Mouse (Mus musculus): ENCODE data around the gene Izumo4. TPM values are rescaled to one million over a fixed set of nuclear protein-coding genes. Genes with fewer than 3 reads are reported as not detected.

Izumo4 gene
- 36.8 and 39.5 TPM in 2 replicates for polyA plus RNA-seq (2012; rRNA removed)

GRCm38 (mm10) chr10:80701721-80702535 is at the start of gene Izumo4, which contains the start of gene Mob3a:
TSS of gene Izumo4 (plus strand) at chr10:80702184.
TSS of gene Mob3a (minus strand) at chr10:80701977.
- WGBS, result under 1% methylated on average over 58 of the region's 59 CpGs
- H3K4me1 ChIP-seq (ENCODE audit: control insufficient read depth, insufficient read depth, low read length), result peaks cover 9% of the 10 kb centered on the region; the same call in 1 of the 2 replicates
- peak within 1 kb of the TSS; percentile 68; the same call in 1 of the 2 replicates for H3K27ac ChIP-seq (ENCODE audit: insufficient read depth, low read depth, low read length)
- peak; percentile 100 for DNase-seq
- H3K27me3 ChIP-seq (replicated peaks; ENCODE audit: control insufficient read depth, insufficient read depth, low read length), result no peaks in the 10 kb centered on the region
- no peaks in the 10 kb centered on the region for H3K36me3 ChIP-seq (ENCODE audit: control insufficient read depth, insufficient read depth, low read length)
- peak within 1 kb of the TSS; percentile 68 for H3K4me3 ChIP-seq (ENCODE audit: insufficient read depth, low read depth, low read length)
- no peak for TF ChIP-seq CTCF (conservative IDR thresholded peaks at IDR 0.05; ENCODE audit: insufficient read depth, insufficient read length, low read depth, low read length)
- TF ChIP-seq POLR2A (IDR thresholded peaks at IDR 0.05; ENCODE audit: low read depth, low read length), result no peak

GRCm38 (mm10) chr10:80653156-80653720 is 48.7 kb upstream of the Izumo4 start:
- Histone ChIP-seq H3K4me1 (ENCODE audit: control insufficient read depth, insufficient read depth, low read length) (peaks cover 26% of the 10 kb centered on the region), H3K27me3 (replicated peaks; ENCODE audit: control insufficient read depth, insufficient read depth, low read length) (no peaks in the 10 kb centered on the region), H3K27ac (ENCODE audit: insufficient read depth, low read depth, low read length) (no peak overlapping the region), H3K36me3 (ENCODE audit: control insufficient read depth, insufficient read depth, low read length) (no peaks in the 10 kb centered on the region), H3K4me3 (ENCODE audit: insufficient read depth, low read depth, low read length) (no peak overlapping the region)
- TF ChIP-seq CTCF (conservative IDR thresholded peaks at IDR 0.05; ENCODE audit: insufficient read depth, insufficient read length, low read depth, low read length) (no peak), POLR2A (IDR thresholded peaks at IDR 0.05; ENCODE audit: low read depth, low read length) (no peak)
- DNase-seq, result no peak
- 75% methylated on average over 6 of the region's 6 CpGs for WGBS

GRCm38 (mm10) chr10:80654866-80655265 is 47.1 kb upstream of the Izumo4 start:
- Histone ChIP-seq H3K4me3 (ENCODE audit: insufficient read depth, low read depth, low read length) (no peak overlapping the region), H3K36me3 (ENCODE audit: control insufficient read depth, insufficient read depth, low read length) (no peaks in the 10 kb centered on the region), H3K27ac (ENCODE audit: insufficient read depth, low read depth, low read length) (no peak overlapping the region), H3K27me3 (replicated peaks; ENCODE audit: control insufficient read depth, insufficient read depth, low read length) (no peaks in the 10 kb centered on the region), H3K4me1 (ENCODE audit: control insufficient read depth, insufficient read depth, low read length) (peaks cover 35% of the 10 kb centered on the region)
- DNase-seq, result no peak
- WGBS, result 47% methylated on average over 6 of the region's 6 CpGs
- TF ChIP-seq POLR2A (IDR thresholded peaks at IDR 0.05; ENCODE audit: low read depth, low read length), result no peak
- TF ChIP-seq CTCF (conservative IDR thresholded peaks at IDR 0.05; ENCODE audit: insufficient read depth, insufficient read length, low read depth, low read length), result no peak

GRCm38 (mm10) chr10:80655406-80656129 is 46.4 kb upstream of the Izumo4 start:
- no peak for DNase-seq
- TF ChIP-seq POLR2A (IDR thresholded peaks at IDR 0.05; ENCODE audit: low read depth, low read length) (no peak), CTCF (conservative IDR thresholded peaks at IDR 0.05; ENCODE audit: insufficient read depth, insufficient read length, low read depth, low read length) (no peak)
- Histone ChIP-seq H3K27me3 (replicated peaks; ENCODE audit: control insufficient read depth, insufficient read depth, low read length) (no peaks in the 10 kb centered on the region), H3K4me1 (ENCODE audit: control insufficient read depth, insufficient read depth, low read length) (peaks cover 35% of the 10 kb centered on the region), H3K36me3 (ENCODE audit: control insufficient read depth, insufficient read depth, low read length) (no peaks in the 10 kb centered on the region), H3K27ac (ENCODE audit: insufficient read depth, low read depth, low read length) (no peak overlapping the region), H3K4me3 (ENCODE audit: insufficient read depth, low read depth, low read length) (peak overlapping the region; percentile 88)
- 3% methylated on average over 12 of the region's 12 CpGs for WGBS

- 1% methylated on average over 72 of the region's 72 CpGs for WGBS
- Histone ChIP-seq H3K4me3 (ENCODE audit: insufficient read depth, low read depth, low read length) (peak overlapping the region; percentile 88), H3K27me3 (replicated peaks; ENCODE audit: control insufficient read depth, insufficient read depth, low read length) (no peaks in the 10 kb centered on the region), H3K36me3 (ENCODE audit: control insufficient read depth, insufficient read depth, low read length) (no peaks in the 10 kb centered on the region), H3K4me1 (ENCODE audit: control insufficient read depth, insufficient read depth, low read length) (peaks cover 40% of the 10 kb centered on the region), H3K27ac (ENCODE audit: insufficient read depth, low read depth, low read length) (peak overlapping the region; percentile 97)
- TF ChIP-seq CTCF (conservative IDR thresholded peaks at IDR 0.05; ENCODE audit: insufficient read depth, insufficient read length, low read depth, low read length), result 0 out of 2 replicates have a peak, but pooled peaks have one; percentile 5
- TF ChIP-seq POLR2A (IDR thresholded peaks at IDR 0.05; ENCODE audit: low read depth, low read length), result no peak
- DNase-seq, result peak; percentile 98
These were observed 45.7 kb upstream of the Izumo4 start for GRCm38 (mm10) chr10:80656130-80656862.

GRCm38 (mm10) chr10:80656863-80657623 is 44.9 kb upstream of the Izumo4 start, which contains the start of gene Btbd2:
TSS of gene Btbd2 (minus strand) at chr10:80657071.
- 23% methylated on average over 15 of the region's 15 CpGs for WGBS
- H3K27ac ChIP-seq (ENCODE audit: insufficient read depth, low read depth, low read length), result peak within 1 kb of the TSS; percentile 97
- TF ChIP-seq CTCF (conservative IDR thresholded peaks at IDR 0.05; ENCODE audit: insufficient read depth, insufficient read length, low read depth, low read length) (no peak), POLR2A (IDR thresholded peaks at IDR 0.05; ENCODE audit: low read depth, low read length) (no peak)

More at GRCm38 (mm10) chr10:80656863-80657623, 44.9 kb upstream of the Izumo4 start, which contains the start of gene Btbd2:
- no peaks in the 10 kb centered on the region for H3K36me3 ChIP-seq (ENCODE audit: control insufficient read depth, insufficient read depth, low read length)
- no peaks in the 10 kb centered on the region for H3K27me3 ChIP-seq (replicated peaks; ENCODE audit: control insufficient read depth, insufficient read depth, low read length)
- H3K4me1 ChIP-seq (ENCODE audit: control insufficient read depth, insufficient read depth, low read length), result peaks cover 42% of the 10 kb centered on the region
- DNase-seq, result peak; percentile 58
- H3K4me3 ChIP-seq (ENCODE audit: insufficient read depth, low read depth, low read length), result peak within 1 kb of the TSS; percentile 88

Data from kidney, adult 2 months (tissue).